Mouse (Mus musculus) kidney, postnatal 10 days (tissue): ENCODE measurements around the gene Dpp6.
A peak's percentile ranks its signal among the peaks of the same experiment; 100 is the strongest.

Experiments
- DNase-seq: peaks from one replicate; pipeline ENCODE4 v3.0.0; 2021; ENCODE audit warnings: mixed read lengths

Dpp6 gene

GRCm38 (mm10) chr5:27304115-27304514, 487.1 kb downstream of the Dpp6 start:
- no peak for DNase-seq

GRCm38 (mm10) chr5:27306497-27307152, 489.6 kb downstream of the Dpp6 start:
- no peak for DNase-seq

- DNase-seq: no peak
Measured at GRCm38 (mm10) chr5:27310217-27310616, 493.2 kb downstream of the Dpp6 start.

- no peak for DNase-seq
Measured at GRCm38 (mm10) chr5:27316674-27317073, 499.7 kb downstream of the Dpp6 start.

GRCm38 (mm10) chr5:27317264-27317663, 500.3 kb downstream of the Dpp6 start:
- no peak for DNase-seq

GRCm38 (mm10) chr5:27317832-27318231, 500.8 kb downstream of the Dpp6 start:
- DNase-seq: no peak

- no peak for DNase-seq
Measured at GRCm38 (mm10) chr5:27319731-27320130, 502.7 kb downstream of the Dpp6 start.

GRCm38 (mm10) chr5:27322895-27323792, 506.1 kb downstream of the Dpp6 start:
- no peak for DNase-seq

GRCm38 (mm10) chr5:27324346-27324928, 507.4 kb downstream of the Dpp6 start:
- DNase-seq: no peak

- no peak for DNase-seq
Measured at GRCm38 (mm10) chr5:27336698-27337097, 519.7 kb downstream of the Dpp6 start.

GRCm38 (mm10) chr5:27339196-27340030, 522.4 kb downstream of the Dpp6 start:
- no peak for DNase-seq

- DNase-seq: no peak
Measured at GRCm38 (mm10) chr5:27342276-27342675, 525.3 kb downstream of the Dpp6 start.

- no peak for DNase-seq
Measured at GRCm38 (mm10) chr5:27343626-27344025, 526.6 kb downstream of the Dpp6 start.

GRCm38 (mm10) chr5:27348181-27349095, 531.4 kb downstream of the Dpp6 start:
- DNase-seq: no peak

- no peak for DNase-seq
Measured at GRCm38 (mm10) chr5:27357630-27358029, 540.6 kb downstream of the Dpp6 start.

GRCm38 (mm10) chr5:27365946-27366345, 548.9 kb downstream of the Dpp6 start:
- DNase-seq: peak; percentile 5

- DNase-seq: no peak
Measured at GRCm38 (mm10) chr5:27370814-27371213, 553.8 kb downstream of the Dpp6 start.

- no peak for DNase-seq
Measured at GRCm38 (mm10) chr5:27373931-27374330, 556.9 kb downstream of the Dpp6 start.

- no peak for DNase-seq
Measured at GRCm38 (mm10) chr5:27375841-27376240, 558.8 kb downstream of the Dpp6 start.

GRCm38 (mm10) chr5:27380656-27381385, 563.8 kb downstream of the Dpp6 start:
- no peak for DNase-seq

- no peak for DNase-seq
Measured at GRCm38 (mm10) chr5:27398371-27398770, 581.4 kb downstream of the Dpp6 start.
